Mouse (Mus musculus): ENCODE data around the gene Arf1. TPM values are rescaled to one million over a fixed set of nuclear protein-coding genes. Genes with fewer than 3 reads are reported as not detected.

Arf1 gene
- total RNA-seq, 2 experiments from 2014 or later = 512 to 556 TPM

DNA sequence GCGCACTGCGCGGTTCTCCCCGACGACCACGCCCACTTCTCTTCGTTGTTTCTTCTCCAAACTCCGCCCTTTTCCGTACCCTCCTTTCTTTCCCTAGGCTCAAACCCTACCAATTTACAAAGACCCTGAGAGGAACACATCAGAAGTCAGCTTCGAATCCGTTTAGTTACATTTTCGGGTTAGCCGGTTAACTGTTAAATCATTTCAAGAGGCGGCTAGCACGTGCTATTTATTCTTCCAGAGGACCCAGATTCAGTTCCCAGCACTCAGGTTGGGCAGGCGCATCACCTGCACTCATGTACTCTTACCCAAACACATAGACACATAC is 36.0 kb downstream of the Arf1 start, which contains the start of gene Guk1:
TSS of gene Guk1 (minus strand) at position 154 of the 328 bp plus-strand sequence.
- DNase-seq (ENCODE audit: low spot score in 2 of 2) = no peak

- peak; percentile 91 to 92 for DNase-seq (ENCODE audit: low spot score in 2 of 2)
Observed at GRCm38 (mm10) chr11:59191231-59192058, 36.6 kb downstream of the Arf1 start.

GRCm38 (mm10) chr11:59187706-59188105 is 40.4 kb downstream of the Arf1 start:
- DNase-seq (ENCODE audit: low spot score in 2 of 2) = no peak

- DNase-seq (ENCODE audit: low spot score in 2 of 2) = no peak
Observed at GRCm38 (mm10) chr11:59185490-59185889, 42.6 kb downstream of the Arf1 start.

DNA sequence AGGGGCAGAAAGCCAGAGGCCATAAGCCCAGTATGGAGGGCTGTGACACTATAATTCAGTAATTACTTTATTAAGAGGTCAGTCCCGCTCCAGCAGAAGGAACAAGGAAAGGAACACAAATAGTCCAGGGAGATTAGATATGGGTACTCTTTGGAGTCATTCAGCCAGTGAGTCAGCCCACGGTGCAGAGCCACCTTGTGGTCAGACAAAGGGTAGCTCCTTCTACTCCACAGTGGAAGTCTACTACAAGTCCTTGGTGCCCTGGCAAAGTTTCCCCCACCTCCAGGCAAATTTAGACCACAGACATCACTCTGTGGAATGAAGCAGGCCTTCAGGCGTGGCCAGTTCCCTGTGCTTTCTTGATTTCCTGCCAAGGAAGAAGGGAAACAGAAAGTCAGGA is 44.2 kb downstream of the Arf1 start:
- DNase-seq (ENCODE audit: low spot score in 2 of 2) = peak in 1 of 2 experiments; percentile 66

DNA sequence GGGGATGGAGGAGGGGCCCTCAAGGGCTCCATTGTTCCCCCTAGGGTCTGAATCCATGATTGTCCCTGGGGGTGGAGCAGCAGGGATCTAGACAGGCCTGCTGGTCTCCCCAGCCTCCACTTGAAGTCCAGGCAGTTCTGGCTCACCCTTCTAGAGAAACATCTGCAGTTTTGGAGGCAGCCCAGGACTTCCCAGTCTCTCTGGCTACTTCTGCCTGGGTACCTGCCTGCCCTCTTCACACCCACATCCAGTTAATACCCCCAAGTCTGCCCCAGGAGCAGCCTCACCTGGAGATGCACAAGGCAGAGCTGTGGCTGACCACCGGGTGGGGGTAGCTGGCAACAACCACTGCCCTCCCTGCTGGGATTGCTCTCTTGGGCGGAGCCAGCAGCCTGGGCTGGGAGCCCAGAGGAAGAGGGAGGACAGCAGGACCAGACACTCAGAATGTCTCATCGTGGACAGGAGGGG is 45.2 kb downstream of the Arf1 start, which contains the start of gene Gjc2:
TSS of gene Gjc2 (minus strand) at position 350 of the 468 bp plus-strand sequence.
- DNase-seq (ENCODE audit: low spot score in 2 of 2) = peak; percentile 24 to 35

GRCm38 (mm10) chr11:59176921-59177320 is 51.1 kb downstream of the Arf1 start:
- no peak for DNase-seq (ENCODE audit: low spot score in 2 of 2)

DNA sequence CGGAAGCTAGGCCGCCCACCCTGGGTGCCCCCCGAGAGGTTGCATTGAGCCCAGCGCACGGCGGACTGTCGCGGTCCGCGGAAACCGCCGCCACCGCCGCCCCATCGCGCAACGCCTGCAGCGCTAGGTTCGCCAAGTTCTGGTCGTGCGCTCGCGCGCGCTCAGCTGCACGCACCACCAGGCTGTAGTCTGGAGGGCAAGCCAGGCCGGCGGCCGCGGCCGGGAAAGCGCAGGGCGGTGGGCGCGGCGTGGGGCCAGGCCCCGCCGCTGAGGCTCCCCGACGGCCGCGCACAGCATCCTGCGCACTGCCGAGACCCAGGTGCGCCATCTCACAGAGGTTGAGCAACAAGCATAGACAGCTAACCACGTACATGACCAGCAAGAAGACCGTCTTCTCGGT is 51.6 kb downstream of the Arf1 start:
- no peak for DNase-seq (ENCODE audit: low spot score in 2 of 2)

- no peak for DNase-seq (ENCODE audit: low spot score in 2 of 2)
Observed at GRCm38 (mm10) chr11:59174189-59174838, 53.8 kb downstream of the Arf1 start.

DNA sequence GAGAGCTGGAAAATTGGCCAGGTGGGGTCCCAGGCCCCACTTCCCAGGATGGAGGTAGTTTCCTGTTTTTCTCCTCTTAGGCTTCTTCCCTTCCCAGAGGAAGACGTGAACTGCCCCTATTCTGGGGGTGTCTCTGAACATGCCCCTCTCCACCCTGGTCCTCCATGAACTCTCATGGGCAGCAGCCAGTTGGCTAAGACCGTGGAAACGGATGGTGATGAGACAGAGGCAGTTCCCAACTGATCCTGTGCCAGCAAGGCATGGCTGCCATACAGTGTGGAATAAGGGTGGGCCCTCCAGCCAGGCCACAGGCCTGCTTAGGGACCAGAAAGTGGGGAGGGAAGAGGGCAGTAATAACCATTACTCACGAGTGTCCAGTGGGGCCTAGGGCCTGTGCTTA is 57.5 kb downstream of the Arf1 start:
- no peak for DNase-seq (ENCODE audit: low spot score in 2 of 2)

- DNase-seq (ENCODE audit: low spot score in 2 of 2) = no peak
Observed at GRCm38 (mm10) chr11:59169807-59170206, 58.3 kb downstream of the Arf1 start.

DNA sequence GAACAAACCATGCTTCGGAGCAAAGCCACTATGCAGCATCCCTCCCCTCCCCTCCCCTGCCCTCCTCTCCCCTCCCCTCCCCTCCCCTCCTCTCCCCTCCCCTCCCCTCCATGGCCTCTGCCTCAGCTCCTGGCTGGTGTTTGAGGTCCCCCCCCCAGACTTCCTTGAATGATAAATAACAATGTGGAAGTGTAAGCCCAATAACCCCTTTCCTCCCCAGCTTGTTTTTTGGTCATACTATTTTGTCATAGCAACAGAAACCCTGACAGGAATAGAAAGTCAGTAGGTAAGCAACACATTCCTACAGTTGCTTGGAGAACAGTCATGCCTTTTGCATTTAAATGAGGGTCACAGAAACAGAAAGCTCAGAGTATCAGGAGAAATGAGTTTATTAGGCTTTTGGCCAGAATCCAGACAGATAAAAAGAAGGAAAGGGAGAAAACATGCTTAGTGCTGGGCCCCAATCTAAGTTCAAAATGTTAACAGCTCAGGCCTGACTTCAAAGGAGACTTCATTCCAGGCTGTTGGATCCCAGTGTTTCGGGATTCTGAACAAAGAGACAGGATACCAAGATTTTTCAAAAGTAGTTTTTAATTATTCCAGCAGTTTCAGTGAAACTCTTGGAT is 62.3 kb downstream of the Arf1 start:
- DNase-seq (ENCODE audit: low spot score in 2 of 2) = no peak

GRCm38 (mm10) chr11:59164384-59164783 is 63.7 kb downstream of the Arf1 start:
- no peak for DNase-seq (ENCODE audit: low spot score in 2 of 2)

GRCm38 (mm10) chr11:59163255-59164236 is 64.5 kb downstream of the Arf1 start, which contains the start of gene Iba57:
TSS of gene Iba57 (minus strand) at chr11:59163739.
- peak; percentile 99 for DNase-seq (ENCODE audit: low spot score in 2 of 2)

GRCm38 (mm10) chr11:59162443-59163254 is 65.4 kb downstream of the Arf1 start:
- DNase-seq (ENCODE audit: low spot score in 2 of 2) = no peak

Other genes starting within 250 kb of the Arf1 start
- 1 to 10 TPM in 1 of 2 experiments, under 1 TPM in 1; 0.91 to 1.7 TPM for gene Obscn, start 91.9 kb downstream of the Arf1 start, total RNA-seq (2021)
- gene Iba57, start 64.5 kb downstream of the Arf1 start, total RNA-seq (2021) = 1 to 10 TPM; 6.7 TPM
- gene Gjc2, start 45.1 kb downstream of the Arf1 start, total RNA-seq (2021) = 10 to 100 TPM; 11.9 to 13.6 TPM
- gene Guk1, start 36.1 kb downstream of the Arf1 start, total RNA-seq (2021) = 100 to 1,000 TPM; 148 to 152 TPM
- 10 to 100 TPM; 35.9 to 42.8 TPM for gene Mrpl55, start 25.8 kb downstream of the Arf1 start, total RNA-seq (2021)
- gene 2310033P09Rik, start 19.9 kb downstream of the Arf1 start, total RNA-seq (2021) = 10 to 100 TPM; 26.6 to 27.3 TPM
- gene Wnt3a, start 62.5 kb upstream of the Arf1 start, total RNA-seq (2021) = under 1 TPM in 1 of 2 experiments, not detected in 1; 0.25 TPM
- 1 to 10 TPM; 3.5 to 4.1 TPM for gene Wnt9a, start 78.7 kb upstream of the Arf1 start, total RNA-seq (2021)
- gene Prss38, start 147.4 kb upstream of the Arf1 start, total RNA-seq (2021) = not detected
- gene Jmjd4, start 221.8 kb upstream of the Arf1 start, total RNA-seq (2021) = 10 to 100 TPM; 24.9 TPM
- gene Snap47, start 222.9 kb upstream of the Arf1 start, total RNA-seq (2021) = 100 to 1,000 TPM; 359 to 367 TPM
- 1 to 10 TPM; 2.4 to 2.5 TPM for gene Zfp867, start 244.2 kb upstream of the Arf1 start, total RNA-seq (2021)